Mouse (Mus musculus) olfactory bulb, adult 2 months (tissue): Measurements from ENCODE around the gene Bpifa6.

Experiments
- CTCF ChIP-seq: fragments of 200-500 bp; IDR thresholded peaks from 2 replicates; pipeline ENCODE4 v1.5.1; 2012; ENCODE audit warnings: low read depth, mild to moderate bottlenecking, low read length, moderate library complexity; ENCODE audit not compliant: insufficient read depth
- POLR2A ChIP-seq: fragments of 200-500 bp; IDR thresholded peaks from 2 replicates; pipeline ENCODE4 v1.6.1; 2012; ENCODE audit warnings: mild to moderate bottlenecking, low read depth, low read length, moderate library complexity; ENCODE audit not compliant: insufficient read depth

- no peak for TF ChIP-seq POLR2A
- TF ChIP-seq CTCF, result no peak
These were observed 70.0 kb downstream of the Bpifa6 start for GRCm38 (mm10) chr2:154044743-154045142.
